Mouse (Mus musculus): ENCODE results near the gene Epn1.

Gene Epn1

DNA sequence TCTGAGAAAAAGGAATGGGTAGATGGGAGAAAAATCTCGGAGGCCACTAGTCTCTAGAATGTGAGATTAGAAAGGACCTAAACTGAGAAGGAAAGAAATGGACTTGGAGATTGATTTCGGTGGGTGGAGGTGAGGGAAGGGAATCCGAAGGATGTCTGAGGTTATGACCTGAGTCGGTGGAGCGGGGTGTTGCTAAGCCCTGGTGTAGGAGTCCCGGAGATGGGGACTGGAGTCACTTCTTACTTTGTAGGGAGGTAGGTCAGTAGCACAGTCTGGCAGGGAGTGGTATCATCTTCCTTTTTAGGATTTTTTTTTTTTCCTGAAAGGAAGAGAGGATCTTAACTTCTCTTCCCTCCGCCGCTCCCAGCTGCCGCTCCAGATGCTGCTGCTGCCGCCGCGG, 27.6 kb upstream of the Epn1 start:
- DNase-seq (ENCODE audit: low read depth, low spot score): no peak
- Histone ChIP-seq H3K27me3 (ENCODE audit: control insufficient read depth, insufficient read depth, low read length, poor library complexity, severe bottlenecking) (no peaks in the 10 kb centered on the region), H3K36me3 (ENCODE audit: control insufficient read depth, insufficient read depth, low read length, poor library complexity, severe bottlenecking) (no peaks in the 10 kb centered on the region)

DNA sequence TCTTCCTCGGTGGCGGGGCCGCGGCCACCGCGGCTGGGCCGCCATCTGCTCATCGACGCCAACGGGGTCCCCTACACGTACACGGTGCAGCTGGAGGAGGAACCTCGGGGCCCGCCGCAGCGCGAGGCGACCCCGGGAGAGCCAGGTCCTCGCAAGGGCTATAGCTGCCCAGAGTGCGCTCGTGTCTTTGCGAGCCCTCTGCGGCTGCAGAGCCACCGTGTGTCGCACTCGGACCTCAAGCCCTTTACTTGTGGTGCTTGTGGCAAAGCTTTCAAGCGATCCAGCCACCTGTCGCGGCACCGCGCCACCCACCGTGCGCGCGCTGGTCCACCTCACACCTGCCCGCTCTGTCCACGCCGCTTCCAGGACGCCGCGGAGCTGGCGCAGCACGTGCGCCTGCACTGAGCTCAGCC, 27.1 kb upstream of the Epn1 start:
- peak; percentile 31 for DNase-seq (ENCODE audit: low read depth, low spot score)
- Histone ChIP-seq H3K36me3 (ENCODE audit: control insufficient read depth, insufficient read depth, low read length, poor library complexity, severe bottlenecking) (no peaks in the 10 kb centered on the region), H3K27me3 (ENCODE audit: control insufficient read depth, insufficient read depth, low read length, poor library complexity, severe bottlenecking) (no peaks in the 10 kb centered on the region)

DNA sequence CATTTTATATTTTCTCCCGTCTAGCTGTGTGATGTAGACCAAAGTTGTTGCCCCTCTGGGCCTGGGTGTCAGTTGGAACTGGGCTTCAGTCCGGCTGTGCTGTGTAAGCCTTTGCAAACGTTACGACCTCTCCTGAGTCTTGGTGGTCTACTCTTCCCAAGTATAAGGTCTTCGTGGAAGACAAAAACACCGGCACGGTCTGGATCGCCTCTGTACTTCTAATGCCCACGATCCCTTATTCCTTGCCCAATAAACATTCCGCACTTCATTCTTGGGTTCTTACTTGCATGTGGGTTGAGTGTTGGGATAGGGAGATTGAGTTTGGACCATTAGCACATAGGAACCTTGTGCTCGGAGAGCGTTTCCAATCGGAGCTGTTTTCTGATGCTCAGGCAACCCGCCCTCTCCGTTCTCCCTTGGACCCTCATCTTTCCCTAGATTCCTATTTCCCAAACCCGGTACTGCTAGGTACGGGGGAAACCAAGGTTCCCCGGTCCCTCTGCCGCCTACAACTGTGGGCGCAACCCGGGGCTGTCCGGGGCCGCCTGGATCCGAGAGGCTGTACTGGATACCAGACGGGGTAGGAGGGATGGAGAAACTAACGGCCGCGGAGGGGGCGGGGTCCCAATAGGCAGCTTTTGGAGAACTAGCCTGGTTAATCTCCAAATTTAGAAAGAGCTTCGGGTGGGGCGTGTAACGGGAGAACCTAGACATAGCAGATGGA, 26.4 kb upstream of the Epn1 start:
- H3K36me3 ChIP-seq (ENCODE audit: control insufficient read depth, insufficient read depth, low read length, poor library complexity, severe bottlenecking): no peaks in the 10 kb centered on the region
- no peak for DNase-seq (ENCODE audit: low read depth, low spot score)
- H3K27me3 ChIP-seq (ENCODE audit: control insufficient read depth, insufficient read depth, low read length, poor library complexity, severe bottlenecking): no peaks in the 10 kb centered on the region

DNA sequence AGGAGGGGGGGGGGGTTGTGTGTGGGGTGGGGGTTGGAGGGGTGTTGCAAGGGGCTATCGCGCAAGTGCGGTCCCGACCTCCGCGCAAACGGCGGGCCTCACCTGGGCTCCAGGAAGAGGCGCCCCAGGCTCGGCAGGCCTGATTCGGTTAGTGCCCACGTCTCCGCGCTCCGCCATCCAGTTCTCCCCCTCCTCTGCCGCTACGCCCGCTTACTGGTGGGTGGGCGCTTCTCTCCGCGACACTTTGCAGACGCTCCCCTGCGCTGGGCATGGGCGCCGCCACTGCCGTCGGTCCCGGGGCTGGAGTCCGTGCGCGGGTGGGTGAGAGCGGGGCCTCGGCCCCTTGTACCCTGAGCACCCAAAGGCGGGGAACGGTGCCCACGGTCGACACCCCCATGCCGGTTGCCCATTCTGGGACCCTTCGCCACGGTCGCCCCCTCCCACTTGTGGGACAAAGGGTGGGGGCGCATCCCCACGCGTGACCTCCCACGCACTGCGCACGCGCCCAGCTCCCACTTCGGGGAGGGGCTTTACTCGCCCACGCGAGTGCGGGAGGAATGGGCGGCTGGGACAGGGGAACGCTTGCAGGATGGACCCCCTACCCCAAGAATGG, 23.3 kb upstream of the Epn1 start:
- Histone ChIP-seq H3K27me3 (ENCODE audit: control insufficient read depth, insufficient read depth, low read length, poor library complexity, severe bottlenecking) (no peaks in the 10 kb centered on the region), H3K36me3 (ENCODE audit: control insufficient read depth, insufficient read depth, low read length, poor library complexity, severe bottlenecking) (no peaks in the 10 kb centered on the region)
- DNase-seq (ENCODE audit: low read depth, low spot score): no peak

DNA sequence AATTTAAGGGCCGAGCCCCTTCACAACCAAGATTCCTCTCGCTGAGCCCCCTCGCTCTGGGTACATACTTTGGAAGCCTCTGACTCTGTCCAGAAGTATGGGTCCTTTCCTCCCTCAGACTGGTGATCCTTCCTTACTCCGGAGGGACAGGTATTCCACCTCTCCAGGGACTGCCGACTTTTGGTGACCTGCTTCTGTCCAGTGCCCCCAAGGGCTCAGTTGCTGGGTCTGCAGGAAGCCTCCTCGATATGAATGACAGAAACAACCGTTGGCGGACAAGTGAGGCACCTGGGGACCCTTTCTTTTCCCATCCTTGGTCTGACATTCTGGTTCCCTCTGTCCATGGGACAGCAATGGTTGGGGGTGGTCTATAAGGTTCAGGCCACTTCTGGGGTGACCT, 22.7 kb upstream of the Epn1 start:
- no peak for DNase-seq (ENCODE audit: low read depth, low spot score)
- H3K36me3 ChIP-seq (ENCODE audit: control insufficient read depth, insufficient read depth, low read length, poor library complexity, severe bottlenecking): no peaks in the 10 kb centered on the region
- no peaks in the 10 kb centered on the region for H3K27me3 ChIP-seq (ENCODE audit: control insufficient read depth, insufficient read depth, low read length, poor library complexity, severe bottlenecking)

DNA sequence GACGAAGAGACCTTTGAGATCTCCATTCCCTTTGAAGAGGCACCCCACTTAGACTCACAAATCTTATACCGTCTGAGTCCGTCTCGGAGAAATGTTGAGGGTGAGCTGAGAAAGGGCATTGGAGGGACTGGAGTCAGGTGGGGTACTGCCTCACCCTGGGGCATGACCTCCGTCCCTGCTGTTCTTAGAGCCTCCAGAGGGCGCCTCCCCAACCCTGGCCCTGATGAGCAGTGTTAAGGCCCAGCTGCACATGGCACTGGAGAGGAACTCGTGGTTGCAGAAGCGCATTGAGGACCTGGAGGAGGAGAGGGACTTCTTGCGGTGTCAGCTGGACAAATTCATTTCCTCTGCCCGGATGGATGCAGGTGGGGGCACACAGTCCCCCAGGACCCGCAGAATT, 22.2 kb upstream of the Epn1 start:
- Histone ChIP-seq H3K27me3 (ENCODE audit: control insufficient read depth, insufficient read depth, low read length, poor library complexity, severe bottlenecking) (no peaks in the 10 kb centered on the region), H3K36me3 (ENCODE audit: control insufficient read depth, insufficient read depth, low read length, poor library complexity, severe bottlenecking) (no peaks in the 10 kb centered on the region)
- peak; percentile 65 for DNase-seq (ENCODE audit: low read depth, low spot score)

DNA sequence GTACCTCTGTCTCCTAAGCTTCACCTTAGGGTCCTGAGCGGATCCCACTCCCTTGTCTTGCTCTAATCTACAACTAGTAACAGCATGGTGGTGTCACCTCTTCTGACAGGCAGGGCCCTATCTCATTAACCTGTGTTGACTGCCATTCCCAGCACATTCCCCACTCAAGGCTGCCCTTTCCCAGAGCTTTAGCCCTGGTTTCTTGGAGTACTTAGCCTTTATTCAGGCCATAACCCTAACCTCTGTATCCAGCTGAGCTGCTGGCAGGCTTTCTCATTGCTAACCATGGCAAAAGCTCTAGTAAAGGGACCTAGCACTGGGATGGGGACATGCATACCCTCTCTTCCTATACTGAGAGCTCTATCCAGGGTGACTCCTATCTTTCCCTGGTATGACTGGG, 21.4 kb upstream of the Epn1 start:
- no peak for DNase-seq (ENCODE audit: low read depth, low spot score)
- Histone ChIP-seq H3K27me3 (ENCODE audit: control insufficient read depth, insufficient read depth, low read length, poor library complexity, severe bottlenecking) (no peaks in the 10 kb centered on the region), H3K36me3 (ENCODE audit: control insufficient read depth, insufficient read depth, low read length, poor library complexity, severe bottlenecking) (no peaks in the 10 kb centered on the region)

DNA sequence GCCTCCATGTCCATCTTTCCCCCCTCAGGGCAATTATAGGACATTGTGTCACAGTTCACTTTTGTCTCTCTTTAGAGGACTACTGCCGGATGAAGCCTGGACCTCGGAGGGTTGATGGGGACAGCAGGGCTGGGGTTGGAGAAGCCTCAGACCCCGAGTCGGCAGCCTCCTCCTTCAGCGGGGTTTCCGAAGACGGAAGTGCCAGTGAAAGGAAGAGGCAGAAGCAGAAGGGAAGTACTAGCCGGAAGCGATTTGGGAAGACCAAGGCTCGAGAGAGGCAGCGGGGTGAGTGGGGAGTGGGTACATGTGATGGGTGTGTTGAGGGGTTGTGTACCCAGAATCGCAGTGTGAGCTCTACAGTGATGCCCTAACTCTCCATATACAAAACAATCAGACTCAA, 20.6 kb upstream of the Epn1 start:
- Histone ChIP-seq H3K27me3 (ENCODE audit: control insufficient read depth, insufficient read depth, low read length, poor library complexity, severe bottlenecking) (no peaks in the 10 kb centered on the region), H3K36me3 (ENCODE audit: control insufficient read depth, insufficient read depth, low read length, poor library complexity, severe bottlenecking) (no peaks in the 10 kb centered on the region)
- no peak for DNase-seq (ENCODE audit: low read depth, low spot score)

DNA sequence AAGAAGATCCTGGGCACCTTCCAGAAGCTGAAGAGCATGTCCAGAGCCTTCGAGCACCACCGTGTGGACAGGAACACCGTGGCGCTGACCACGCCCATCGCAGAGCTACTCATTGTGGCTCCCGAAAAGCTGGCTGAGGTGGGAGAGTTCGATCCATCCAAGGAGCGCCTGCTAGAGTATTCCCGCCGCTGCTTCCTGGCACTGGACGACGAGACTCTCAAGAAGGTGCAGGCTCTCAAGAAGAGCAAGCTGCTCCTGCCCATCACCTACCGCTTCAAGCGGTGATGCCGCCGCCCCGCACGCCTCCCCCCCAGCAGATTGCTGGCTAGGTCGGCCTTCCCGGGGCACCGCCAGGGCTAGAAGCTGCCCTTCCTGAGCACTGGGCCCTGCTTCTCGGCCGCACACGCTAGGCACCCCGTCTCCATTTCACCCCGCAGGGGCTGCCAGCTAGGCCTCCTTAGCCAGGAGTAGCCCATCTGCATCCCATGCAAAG, 19.8 kb upstream of the Epn1 start:
- DNase-seq (ENCODE audit: low read depth, low spot score): peak; percentile 81
- Histone ChIP-seq H3K36me3 (ENCODE audit: control insufficient read depth, insufficient read depth, low read length, poor library complexity, severe bottlenecking) (no peaks in the 10 kb centered on the region), H3K27me3 (ENCODE audit: control insufficient read depth, insufficient read depth, low read length, poor library complexity, severe bottlenecking) (no peaks in the 10 kb centered on the region)

DNA sequence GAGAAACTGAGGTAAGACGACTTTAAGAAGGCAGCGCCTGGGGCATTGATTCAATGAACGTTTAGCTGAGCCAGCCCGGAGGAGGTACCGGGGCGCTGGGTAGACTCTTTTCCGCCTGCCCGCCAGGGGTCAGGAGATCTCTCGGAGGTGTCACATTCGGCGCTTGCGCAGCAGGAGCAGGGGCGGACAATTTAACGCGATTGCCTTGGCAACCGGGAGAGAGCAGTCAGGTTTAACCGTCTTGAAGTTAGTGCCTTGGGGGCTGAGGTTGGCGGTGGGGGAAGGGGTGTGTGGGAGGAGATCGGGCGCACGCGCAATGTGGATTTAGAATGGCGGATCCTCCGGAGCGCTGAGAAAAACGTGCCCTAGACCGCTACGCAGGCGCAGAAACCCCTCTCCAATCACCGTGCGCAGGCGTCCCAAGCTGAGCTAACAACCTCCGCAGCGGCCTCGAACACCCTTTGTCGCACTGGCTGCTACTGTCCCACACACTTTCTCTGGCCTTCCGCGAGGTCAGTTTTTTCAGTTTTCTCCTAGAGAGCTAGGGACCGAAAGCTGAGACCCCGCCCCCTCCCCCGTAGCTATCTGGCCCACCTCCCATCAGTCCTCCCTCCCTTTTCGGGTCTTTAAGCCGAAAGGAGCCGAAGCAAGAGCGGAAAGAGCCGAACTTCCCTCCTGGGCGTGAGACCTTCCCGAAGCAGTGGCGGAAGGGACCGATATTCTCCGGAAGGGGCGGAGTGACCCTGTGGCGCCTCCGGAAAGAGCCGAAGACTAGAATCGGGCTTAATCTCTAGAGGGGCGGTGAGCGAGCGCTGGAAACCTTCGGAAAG, 18.9 kb upstream of the Epn1 start:
- H3K36me3 ChIP-seq (ENCODE audit: control insufficient read depth, insufficient read depth, low read length, poor library complexity, severe bottlenecking): no peaks in the 10 kb centered on the region
- peak; percentile 99 for DNase-seq (ENCODE audit: low read depth, low spot score)
- H3K27me3 ChIP-seq (ENCODE audit: control insufficient read depth, insufficient read depth, low read length, poor library complexity, severe bottlenecking): no peaks in the 10 kb centered on the region

DNA sequence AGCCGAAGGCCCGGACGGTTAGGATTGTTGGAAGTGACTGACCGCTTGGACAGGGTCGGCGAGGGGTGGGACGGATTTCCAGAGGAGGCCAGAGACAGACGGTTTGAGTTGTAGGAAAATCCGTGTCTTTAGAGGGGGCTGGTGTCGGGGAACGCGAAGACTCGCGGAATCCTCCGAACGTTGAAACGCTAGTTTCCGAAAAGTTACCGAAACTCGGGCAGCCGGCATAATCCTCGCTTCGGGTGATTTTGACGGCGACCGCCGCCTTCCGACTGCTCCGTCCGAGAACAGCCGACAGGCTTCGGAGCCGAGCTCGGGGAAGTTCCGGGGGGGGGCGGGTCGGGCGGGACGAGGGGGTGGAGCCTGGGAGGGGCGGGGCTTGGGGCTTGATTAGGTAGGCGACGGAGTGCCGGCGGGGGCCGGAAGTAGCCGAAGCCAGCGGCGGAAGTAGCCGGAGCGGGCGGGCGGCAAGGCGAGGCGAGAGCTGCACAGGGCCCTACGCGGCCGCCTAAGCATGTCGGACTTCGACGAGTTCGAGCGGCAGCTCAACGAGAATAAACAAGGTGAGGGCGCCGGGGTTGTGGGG, 18.2 kb upstream of the Epn1 start, which contains the start of gene U2af2:
Gene U2af2 (plus strand): TSS at position 370 of the 586 bp plus-strand sequence.
- peak; percentile 95 for DNase-seq (ENCODE audit: low read depth, low spot score)

DNA sequence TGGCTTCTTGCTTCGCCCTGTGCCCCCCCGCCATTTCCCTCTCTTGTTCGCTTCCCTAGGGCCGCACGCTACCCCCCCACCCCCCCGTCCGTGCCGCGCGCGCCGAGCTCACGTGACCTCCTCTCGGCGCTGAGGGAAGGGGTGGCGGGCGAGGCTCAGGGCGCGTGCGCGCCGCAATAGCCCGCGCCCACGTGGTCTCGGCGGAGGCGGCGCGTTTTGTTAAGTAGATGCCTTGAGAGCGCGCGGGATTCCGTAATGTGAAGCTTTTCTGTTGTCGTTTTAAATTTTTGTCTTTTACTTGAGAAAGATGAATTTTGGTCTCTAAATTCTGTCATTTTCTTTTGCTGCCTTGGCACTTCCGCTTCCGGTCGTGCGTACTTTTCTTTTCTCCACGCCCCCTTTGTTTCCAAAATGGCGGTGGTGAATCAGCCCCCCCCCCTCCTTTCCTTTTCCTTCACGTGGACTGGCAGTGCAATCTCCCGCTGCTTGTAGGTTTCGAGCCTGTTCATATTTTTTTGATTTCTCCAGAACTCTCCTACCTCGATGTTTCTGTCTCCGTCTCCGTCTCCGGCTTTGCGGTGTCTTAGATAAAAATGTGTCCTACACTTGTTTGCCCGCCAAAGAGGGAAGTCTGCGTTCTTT, 17.6 kb upstream of the Epn1 start:
- Histone ChIP-seq H3K27me3 (ENCODE audit: control insufficient read depth, insufficient read depth, low read length, poor library complexity, severe bottlenecking) (no peaks in the 10 kb centered on the region), H3K36me3 (ENCODE audit: control insufficient read depth, insufficient read depth, low read length, poor library complexity, severe bottlenecking) (peaks cover 3% of the 10 kb centered on the region)
- DNase-seq (ENCODE audit: low read depth, low spot score): peak; percentile 89

More for the DNA sequence above, 18.2 kb upstream of the Epn1 start, which contains the start of gene U2af2:
- Histone ChIP-seq H3K36me3 (ENCODE audit: control insufficient read depth, insufficient read depth, low read length, poor library complexity, severe bottlenecking) (peaks cover 2% of the 10 kb centered on the region; the same call in 1 of the 2 replicates), H3K27me3 (ENCODE audit: control insufficient read depth, insufficient read depth, low read length, poor library complexity, severe bottlenecking) (no peaks in the 10 kb centered on the region)

DNA sequence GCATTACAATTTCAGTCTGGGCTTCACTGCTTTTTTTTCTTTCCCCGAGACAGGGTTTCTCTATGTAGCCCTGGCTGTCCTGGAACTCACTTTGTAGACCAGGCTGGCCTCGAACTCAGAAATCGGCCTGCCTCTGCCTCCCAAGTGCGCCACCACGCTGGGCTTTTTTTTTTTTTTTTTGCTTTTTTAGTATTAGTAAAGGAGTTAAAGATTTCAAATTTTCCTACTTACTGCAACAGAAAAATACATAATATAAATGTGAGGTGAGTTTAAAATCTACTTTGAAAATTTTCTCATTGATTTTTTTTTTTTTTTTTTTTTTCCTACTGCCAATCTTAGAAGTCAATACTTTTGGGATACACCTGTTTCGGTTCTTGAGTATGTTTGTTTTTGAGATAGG, 15.1 kb upstream of the Epn1 start:
- no peaks in the 10 kb centered on the region for H3K27me3 ChIP-seq (ENCODE audit: control insufficient read depth, insufficient read depth, low read length, poor library complexity, severe bottlenecking)
- DNase-seq (ENCODE audit: low read depth, low spot score): no peak

DNA sequence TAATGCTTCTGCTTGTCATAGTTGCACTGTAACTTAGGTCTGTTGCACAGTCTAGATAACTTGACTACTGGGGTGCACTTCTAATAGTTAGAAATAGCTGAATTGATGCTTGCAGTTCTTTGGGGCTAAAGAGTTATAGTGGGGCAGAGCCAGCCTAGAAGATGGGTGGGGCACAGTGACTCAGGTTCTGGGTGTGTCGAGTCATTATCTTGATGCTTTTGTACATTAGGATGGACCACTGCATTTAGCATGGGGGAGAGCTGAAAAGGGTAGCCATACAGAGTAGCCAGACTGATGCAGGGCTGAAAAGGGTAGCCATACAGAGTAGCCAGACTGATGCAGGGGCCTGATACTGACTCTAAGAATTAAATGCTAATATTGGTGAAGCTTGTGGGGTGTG, 6.4 kb upstream of the Epn1 start:
- H3K36me3 ChIP-seq (ENCODE audit: control insufficient read depth, insufficient read depth, low read length, poor library complexity, severe bottlenecking): peaks cover 45% of the 10 kb centered on the region
- no peak for DNase-seq (ENCODE audit: low read depth, low spot score)

More for the DNA sequence above, 15.1 kb upstream of the Epn1 start:
- peaks cover 18% of the 10 kb centered on the region for H3K36me3 ChIP-seq (ENCODE audit: control insufficient read depth, insufficient read depth, low read length, poor library complexity, severe bottlenecking)

More for the DNA sequence above, 6.4 kb upstream of the Epn1 start:
- H3K27me3 ChIP-seq (ENCODE audit: control insufficient read depth, insufficient read depth, low read length, poor library complexity, severe bottlenecking): no peaks in the 10 kb centered on the region
